Mouse (Mus musculus): ENCODE data around the gene Tmcc3.

Tmcc3 gene

DNA sequence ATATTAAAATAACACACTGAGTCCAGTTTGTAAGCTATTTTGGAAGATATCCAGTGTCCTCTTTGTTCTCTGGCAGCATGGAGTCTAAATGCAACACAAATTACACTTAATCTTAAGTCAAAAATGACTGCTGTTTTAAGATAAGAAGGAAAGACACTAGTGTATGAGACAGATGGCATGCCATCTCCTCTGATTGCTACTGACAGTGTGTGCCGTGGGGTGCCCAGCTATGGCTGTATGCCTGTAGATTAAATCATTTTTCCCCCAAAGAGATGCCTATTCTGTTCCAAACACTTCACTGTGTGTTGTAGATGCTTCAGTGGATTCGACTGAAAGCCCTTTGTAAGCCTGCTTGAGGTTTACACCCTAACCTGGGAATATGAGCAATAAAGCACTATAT lies 59.5 kb downstream of the Tmcc3 start:
- no peak for DNase-seq (ENCODE audit: low spot score)

DNA sequence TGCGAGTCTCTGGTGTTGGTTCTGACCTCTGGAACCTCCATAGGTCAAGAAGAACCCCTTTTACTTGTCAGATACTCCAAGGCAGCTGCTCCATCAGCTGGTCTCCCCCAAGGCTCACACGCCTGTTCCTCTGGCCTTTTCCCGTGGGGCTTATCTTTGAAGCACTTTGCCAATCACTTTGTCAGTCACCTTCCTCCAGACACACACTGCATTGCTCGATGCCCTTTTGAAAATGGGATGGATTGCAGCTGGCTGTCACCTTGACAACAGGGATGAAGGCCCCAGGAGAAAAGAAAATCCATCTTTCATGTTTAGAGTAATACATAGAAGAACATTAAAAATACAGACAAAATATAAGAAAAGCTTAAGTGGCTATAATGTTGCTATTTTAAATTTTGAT lies 65.2 kb downstream of the Tmcc3 start:
- DNase-seq (ENCODE audit: low spot score), result no peak

DNA sequence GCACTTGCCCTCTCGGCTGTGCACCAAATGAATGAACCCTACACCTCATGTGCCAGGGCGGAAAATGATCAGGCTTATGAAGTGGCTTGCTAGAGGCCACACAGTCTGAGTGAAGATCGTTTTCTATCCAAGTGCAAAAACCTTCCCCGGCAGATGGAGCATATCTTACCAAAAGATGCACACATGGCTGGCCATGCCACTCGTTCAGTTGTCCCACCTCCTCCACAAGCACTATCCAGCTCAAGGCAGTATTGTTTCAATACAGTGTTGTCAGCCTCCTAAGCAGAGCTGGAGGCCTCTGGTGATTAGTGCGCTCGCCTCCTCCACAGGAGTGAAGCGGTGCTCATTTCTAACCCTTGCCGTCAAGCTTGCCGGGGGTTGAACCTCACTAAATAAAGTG lies 66.1 kb downstream of the Tmcc3 start:
- DNase-seq (ENCODE audit: low spot score), result no peak

DNA sequence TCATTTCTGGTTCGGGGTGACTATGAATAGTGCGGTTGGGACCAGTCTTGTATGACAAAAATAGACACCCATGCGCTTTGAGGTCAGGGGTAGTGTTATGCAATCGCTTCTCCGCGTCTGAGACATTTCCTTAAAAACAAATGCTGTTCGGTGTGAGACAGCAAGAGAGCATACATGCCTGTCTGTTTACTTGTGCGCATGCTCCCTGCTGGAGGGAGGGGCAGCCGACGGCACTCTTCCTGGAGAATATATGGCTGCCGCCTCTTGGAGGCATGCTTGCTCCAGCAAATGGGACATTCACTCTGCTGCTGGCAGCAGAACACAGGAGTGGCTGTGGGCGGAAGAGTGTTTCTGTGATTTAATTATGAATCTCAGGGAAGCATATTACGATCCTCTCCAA lies 66.6 kb downstream of the Tmcc3 start:
- DNase-seq (ENCODE audit: low spot score), result peak; percentile 69

DNA sequence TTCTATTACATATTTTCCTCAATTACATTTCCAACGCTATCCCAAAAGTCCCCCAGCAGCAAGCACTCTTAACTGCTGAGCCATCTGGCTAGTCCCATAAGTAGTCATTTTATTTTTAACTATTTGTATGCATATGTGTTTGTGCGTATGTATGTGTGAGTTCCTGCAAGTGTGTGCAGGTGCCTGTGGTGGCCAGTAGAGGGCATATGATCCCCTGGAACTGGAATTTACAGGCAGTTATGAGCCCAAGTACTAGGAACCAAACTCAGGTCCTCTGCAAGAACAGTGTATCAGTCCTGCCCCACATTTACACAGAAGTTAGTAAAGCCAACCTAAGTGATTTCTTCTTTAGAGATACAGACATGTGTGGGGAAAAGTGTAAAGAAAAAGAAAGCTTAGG lies 68.3 kb downstream of the Tmcc3 start:
- no peak for DNase-seq (ENCODE audit: low spot score)

DNA sequence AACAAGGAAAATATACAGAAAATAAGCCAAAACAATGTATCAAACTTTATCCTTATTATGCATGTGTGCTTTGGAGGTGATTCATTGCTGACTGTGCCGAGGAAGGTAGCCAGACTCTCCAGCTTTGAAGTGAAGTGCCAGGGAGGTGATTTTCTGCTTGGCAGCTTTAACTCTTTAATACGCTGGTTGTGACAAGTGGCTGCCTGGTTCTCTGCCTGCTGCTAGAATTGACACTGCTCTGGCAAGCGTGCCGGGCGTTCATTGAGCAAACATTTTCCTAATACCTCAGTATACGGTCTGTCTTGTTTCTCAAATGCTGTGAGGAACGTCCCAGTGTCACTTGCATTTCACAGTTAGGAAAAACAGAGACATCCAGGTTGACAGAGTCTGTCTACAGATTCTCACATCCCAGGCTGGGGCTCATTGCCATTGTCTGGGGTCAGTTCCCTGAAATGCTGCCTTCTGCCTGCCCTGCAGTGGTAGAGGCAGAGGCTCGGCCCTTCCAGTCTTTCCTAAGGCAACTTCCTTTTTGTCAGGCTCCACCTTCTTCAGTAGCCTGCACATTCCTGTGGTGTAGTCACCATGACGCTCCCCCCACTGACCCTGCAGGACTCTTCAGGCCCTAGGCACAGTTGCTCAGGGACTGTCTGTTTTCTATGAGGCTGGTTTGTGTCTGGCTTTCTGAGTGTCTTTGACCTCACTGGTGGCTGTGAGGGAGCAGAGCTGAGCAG lies 69.1 kb downstream of the Tmcc3 start:
- no peak for DNase-seq (ENCODE audit: low spot score)

DNA sequence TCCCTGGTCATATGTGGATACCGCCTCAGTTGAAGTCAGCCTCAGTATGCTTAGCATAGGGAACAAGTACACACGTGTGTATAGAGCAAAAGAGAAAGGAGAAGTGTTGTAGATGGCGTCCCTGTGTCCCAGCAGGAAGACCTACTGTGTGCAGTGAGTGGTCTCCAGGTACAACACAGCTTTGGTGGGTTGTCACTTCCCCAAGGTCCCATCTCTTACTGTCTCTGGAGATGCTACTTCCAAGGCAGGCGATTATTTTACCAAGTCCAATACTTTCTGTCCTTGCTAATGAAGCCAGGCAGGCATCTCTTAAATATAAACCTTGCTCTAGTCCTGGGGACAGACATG lies 69.6 kb downstream of the Tmcc3 start:
- no peak for DNase-seq (ENCODE audit: low spot score)

DNA sequence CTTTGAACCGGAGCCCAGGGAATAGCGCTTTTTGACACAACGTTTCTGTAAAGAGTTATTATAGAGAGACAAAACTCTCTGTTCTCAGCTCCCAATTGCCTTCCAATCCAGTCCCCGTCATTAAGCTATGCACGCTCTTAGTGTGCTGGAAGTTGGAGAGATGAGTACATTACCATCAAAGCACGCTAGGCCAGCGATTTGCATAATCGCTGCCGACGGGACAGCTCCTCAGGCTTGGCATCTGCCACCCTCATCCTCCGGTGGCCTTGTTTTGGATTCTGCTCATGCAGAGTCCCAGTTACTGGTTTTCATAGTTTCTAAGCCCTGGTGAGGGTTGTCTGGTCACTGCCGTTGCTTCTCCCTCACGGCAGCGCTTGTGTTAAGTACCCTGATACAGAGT lies 70.9 kb downstream of the Tmcc3 start:
- DNase-seq (ENCODE audit: low spot score), result no peak

DNA sequence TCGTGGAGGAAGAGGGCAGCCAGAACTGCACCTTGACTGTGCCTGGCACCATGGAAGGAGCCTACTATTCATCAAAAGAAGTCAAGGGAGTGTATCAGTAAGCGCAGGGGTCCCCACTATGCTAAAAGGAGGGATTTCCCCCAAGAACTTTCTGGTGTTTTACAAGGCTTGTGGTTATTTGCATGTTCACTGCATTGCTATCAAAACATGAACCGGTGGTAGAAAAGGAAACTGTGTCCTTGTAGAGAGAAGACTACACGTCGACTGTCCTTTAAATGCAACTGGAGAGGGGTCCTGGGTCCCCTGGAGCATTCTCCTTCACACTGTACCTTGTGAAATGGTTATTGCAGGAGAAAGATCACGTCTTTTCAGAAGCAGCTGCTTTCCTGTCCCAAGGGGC lies 71.8 kb downstream of the Tmcc3 start:
- DNase-seq (ENCODE audit: low spot score), result no peak

DNA sequence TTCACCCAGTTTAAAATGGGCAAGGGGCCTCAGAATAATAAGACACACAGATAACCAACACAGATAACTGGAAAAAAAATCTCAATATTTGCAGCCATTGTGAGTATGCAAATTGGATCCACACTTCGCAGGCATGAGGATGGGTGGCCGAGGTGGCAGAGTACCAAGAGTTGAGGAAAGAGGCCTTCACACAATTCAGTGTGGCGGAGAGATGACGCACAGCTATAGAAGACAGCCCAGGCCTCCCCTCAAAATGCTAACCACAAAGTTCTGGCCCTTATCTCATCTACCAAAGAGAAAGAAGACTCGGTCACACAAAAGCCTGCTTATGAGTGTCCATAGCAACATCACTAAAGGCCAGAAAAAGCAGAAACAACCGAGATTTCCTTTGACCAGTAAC lies 77.5 kb downstream of the Tmcc3 start:
- DNase-seq (ENCODE audit: low spot score), result no peak

DNA sequence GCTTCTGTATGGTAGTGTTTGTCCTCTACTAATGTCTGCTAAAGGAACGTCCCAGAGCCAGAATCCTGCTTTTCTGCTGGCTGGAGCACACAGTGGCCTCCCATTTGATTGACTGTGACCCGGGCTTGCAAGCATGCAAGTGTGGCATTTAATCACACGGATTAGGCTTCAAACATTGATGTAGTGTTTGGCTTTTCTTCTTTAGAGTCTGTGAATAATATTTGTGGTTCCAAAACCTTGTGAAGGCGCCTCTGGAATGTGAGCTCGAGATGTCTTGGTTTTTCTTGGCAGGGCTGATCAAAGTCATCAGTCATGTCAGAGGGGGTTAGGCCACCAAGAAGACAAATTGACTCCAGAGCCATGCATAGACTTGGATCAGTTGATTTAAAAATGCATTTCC lies 79.3 kb downstream of the Tmcc3 start:
- no peak for DNase-seq (ENCODE audit: low spot score)

DNA sequence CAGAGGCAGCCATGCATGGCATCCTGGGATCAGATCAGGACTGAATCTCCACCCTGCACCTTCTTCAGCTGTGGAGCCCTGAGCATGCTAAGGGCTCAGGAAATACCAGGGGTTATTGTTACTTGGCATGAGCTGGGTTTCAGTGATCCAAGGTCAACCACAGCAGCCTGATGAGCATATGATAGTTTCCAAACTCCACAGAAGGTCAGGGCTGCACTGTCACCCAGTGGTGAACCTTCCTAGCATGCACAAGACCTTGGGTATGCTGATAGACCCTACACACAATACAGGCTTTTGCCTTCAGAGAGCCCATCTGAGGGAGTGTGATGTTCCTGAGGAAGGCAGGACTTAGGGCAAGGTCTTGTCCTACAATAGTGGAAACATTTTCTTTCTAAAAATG lies 82.5 kb downstream of the Tmcc3 start:
- DNase-seq (ENCODE audit: low spot score), result no peak

DNA sequence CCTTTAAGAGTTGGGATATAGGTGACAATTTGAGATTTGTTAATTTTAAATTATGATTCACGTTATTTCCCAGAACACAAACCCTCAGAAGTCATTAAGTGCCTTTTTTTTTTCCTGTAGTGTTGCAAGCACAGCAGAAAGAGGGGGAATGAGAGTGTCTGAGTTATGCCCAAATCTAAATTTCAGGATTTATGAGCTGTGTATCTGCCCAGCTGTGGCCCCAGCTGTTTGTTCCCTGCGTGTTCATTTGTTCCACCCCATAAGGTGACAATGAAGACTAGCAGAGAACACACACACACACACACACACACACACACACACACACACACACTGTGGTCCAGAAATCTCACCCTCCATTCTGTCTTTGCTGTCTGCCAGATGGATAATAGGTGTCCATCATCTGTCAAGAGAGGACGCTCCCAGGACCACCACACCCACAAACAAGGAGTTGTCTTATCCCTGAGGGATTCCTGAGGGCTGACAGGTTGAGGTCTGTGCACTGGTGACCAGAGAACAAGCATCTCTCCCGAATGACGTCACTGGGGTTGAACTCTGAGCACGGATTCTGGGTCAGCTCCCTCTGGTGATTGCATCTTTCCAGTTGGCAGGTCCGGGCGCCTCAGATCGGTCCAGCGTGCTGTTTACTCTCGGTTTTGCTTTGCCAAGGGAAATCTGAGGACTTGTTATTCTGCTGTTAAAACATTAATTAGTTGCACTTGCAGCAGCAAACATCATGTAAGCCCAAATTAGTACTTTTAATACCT lies 86.3 kb downstream of the Tmcc3 start:
- DNase-seq (ENCODE audit: low spot score), result no peak

DNA sequence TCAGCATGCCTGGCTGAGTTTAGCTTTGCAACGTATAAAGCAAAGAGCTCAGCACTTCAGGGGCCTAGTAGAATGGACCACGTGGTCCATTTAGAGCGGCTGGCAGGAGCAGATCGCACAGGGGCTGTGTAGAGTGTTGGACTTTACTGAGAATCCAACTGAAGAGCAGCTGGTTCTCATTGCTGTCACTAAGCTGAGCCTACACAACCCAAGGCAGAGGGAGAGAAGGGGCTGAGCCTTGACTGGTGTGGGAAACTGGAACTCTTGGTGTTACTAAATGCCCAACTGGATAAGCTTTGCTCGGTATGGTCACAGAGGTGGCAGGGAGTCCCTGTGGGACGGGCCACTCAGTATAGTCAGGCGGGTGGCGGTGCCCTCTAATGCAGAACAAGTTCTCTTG lies 89.1 kb downstream of the Tmcc3 start:
- DNase-seq (ENCODE audit: low spot score), result no peak

DNA sequence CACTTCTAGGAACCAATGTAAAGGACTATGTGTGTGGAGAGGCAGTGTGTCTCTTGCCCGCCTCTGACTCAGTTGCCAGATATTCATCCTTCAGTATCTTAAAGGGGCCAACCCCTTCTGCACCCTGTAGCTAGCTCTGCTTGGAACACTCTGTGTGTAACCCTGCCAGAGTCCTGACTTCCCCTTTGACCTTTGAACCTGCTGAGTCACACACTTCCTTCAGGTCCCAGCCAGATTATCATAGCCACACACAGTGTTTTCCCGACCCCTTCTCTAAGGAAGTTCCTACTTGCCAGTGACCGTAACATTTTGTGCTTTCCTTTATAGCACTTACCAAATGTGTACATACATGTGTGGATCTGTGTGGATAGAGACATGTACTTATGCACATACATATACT lies 93.7 kb downstream of the Tmcc3 start:
- DNase-seq (ENCODE audit: low spot score), result no peak

DNA sequence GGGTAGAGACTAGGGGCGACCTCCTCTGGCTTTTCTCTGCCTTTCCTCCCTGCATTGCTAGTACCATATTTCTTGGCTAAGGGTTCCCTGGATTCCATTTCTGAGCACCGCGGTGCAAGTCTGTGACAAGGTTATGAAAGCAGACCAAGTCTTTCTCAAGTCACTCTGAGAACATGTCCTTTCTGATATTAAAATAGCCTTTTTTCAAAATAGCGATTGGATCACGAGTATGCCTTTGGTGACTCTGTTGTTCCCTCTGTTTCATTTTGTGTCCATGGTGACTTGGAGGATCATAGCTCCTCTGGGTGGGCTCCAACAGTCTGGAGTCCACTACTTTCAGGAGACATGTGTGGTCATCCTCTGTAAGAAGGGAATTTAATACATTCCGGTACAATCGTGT lies 95.1 kb downstream of the Tmcc3 start:
- no peak for DNase-seq (ENCODE audit: low spot score)

DNA sequence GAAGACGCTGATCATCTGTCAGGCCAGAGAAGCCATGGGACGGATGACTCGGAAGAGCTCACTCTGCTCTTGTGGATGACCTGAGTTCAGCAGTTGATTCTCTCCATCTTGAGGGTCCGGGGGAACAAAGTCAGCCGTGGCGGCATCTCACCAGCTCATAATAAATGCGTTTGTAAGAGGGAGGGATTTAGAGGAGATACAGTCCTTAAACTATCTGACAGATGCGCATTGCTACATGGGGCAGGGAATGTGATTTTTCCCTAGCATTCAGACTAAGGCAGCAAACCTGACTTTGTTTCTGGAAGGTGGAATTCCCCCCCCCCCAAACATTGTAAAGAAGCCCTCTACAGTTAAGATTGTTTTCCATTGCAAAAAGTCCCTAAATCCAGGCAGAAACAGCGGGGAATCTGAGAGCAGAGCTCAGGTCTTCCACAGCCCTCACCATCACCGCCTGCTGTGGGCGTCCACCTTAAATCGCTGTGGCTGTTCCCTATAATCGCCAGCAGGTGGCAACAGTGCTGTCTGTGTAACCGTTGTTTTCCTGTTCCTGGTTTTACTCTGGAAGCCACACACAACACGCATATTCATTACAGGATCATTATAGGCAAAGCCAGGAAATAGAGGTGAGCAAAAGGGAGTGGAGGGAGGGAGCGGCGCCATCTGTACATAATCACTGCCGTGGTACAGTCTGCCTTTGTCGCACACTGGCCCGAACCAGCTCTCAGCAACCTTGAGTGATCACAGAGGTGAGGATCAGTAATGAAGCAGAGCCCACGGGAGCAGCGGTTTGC lies 96.8 kb downstream of the Tmcc3 start:
- DNase-seq (ENCODE audit: low spot score), result peak; percentile 67

DNA sequence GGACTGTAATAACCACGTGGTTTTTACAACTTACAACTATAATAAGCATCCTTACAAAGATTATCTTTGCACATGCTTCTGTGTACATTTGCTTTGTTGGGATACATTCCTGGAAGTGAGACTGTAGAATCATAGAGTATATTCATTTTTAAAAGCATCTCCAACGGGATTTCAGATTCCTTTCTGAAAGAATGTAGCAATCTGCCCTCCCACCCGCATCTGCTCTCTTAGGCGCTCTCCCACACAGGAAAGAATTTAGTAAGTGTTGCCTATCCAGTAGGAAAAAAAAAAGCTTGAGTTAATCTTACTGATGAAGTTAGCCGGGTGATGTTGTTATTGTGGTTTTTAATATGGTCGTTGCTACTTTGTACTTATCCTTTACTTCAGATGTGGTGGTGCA lies 97.9 kb downstream of the Tmcc3 start:
- DNase-seq (ENCODE audit: low spot score), result no peak

DNA sequence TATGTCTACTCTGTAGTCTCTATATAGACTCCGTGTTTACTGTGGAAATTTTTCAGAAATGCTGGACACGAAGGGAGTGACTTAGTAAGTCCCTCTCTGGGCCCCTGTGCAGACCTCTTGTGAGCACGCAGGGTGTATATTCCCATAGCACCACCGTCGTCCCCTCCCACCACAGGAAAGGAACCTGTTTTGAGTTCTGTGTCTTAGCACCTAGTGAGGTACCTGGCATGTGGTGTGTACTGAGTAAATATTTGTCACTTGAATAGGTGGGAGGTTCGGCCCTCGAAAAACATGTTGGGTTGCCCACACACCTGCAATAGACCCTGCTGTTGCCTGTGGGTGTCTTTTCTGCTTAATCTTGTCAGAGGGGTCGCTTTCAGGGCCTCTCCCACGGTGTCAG lies 99.8 kb downstream of the Tmcc3 start:
- DNase-seq (ENCODE audit: low spot score), result no peak

DNA sequence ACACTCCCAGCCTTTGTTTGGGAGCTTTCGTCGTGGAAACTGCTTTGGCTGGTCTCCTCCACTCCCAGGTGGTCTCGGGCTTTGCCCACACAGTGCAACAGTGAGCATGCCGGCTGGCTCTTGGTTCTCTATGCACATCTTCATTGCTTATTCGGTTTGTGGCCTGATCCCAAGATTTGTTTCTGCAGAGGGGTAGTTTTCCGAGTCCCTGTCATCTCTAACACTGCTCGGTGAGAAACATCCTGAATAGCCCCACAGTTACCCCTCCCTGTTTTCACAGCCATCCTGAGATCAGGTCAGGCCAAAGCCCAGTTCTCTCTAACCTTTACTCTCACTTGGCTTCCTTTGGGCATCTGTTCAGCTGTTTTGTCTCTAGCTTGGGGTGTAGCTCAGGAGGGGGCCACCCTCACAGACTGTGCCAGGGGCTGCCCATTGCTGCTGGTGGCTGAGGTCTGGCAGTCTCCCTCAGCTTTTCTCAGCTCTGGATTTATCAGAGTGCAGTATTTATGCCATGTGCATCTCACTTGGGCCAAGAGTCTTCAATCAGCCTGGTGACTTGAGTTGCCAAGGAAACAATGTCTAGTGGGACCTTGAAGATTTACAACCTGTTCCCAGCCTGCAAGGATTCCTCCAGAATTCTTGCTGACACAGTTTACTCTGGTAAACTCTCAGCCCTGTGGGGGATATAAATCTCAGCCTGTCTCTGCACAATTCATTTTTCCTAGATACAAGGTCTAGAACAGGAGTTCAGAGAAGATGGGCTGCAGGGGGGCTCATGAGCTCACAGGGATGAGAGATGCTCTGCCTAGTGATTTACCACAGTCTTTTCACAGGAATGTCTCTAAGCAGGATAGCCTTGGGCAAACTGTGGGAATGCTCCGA lies 102.3 kb downstream of the Tmcc3 start:
- DNase-seq (ENCODE audit: low spot score), result no peak

DNA sequence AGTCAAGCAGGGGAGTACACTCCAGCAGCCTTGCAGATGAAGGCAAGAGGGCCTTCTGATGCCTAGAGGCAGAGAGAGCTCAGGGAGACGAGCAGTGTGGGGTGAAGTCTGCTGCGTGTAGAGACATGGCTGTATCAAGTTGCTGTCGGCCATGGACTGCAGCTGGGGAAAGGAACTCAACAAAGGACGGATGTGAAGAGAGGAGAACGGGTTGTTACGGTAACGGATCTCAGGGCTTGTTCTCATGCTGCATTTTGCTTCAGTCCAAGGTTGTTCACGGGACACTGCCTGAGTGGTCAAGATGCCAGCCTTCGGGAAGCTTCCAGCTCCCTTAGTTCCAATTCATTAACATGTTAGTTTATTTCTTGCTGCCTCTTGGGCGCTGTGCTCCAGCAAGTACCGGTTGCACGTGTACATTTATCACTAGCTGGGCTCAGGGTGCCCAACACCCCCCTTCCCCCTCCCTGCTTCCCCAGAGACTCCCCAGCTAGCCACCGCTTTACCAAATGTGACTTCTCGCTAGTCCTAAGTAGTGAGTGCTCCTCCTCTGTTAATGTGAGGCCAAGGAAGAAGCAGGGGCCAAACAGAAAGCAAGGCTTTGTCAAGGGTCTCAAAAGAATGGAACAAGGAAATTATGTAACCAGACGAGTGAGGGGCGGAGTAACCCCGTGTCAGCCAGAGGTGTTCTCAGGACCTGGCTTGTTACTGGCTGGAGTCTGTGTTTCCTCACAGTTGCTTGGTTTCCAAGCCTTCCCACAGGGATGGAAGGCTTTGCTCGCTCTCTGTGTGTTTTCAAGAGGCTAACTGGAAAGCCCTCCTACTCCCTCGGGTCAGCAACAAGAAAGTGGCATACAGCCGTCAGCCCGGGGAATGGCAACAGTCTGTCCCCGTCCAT lies 104.4 kb downstream of the Tmcc3 start:
- DNase-seq (ENCODE audit: low spot score), result no peak
